Mouse (Mus musculus): ENCODE data around the gene Ttyh3. TPM values are rescaled to one million over a fixed set of nuclear protein-coding genes. Genes with fewer than 3 reads are reported as not detected.

Gene Ttyh3
- polyA plus RNA-seq, 1 experiment from 2014 or later, result 52.5 TPM

DNA sequence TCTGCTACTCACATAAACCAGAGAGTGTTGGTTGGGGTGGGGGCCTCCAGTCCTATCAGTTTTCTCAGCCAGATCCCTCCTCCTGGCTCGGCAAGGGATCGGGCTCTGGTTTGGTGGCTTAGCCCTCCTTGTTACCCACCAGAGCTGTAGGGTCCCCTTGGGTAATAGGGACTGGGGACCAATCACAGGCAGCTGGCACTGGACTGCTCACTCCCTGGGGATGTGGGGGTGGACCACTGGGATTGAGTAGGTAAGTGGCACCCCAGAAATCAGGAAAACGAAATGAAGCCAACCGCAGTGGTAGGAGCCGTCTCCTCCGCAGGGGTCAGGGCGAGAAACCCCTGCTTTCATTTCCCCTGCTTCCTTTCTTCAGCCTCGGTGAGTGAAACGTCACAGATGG lies 27.7 kb downstream of the Ttyh3 start:
- no peak for DNase-seq (ENCODE audit: low spot score)
- Histone ChIP-seq H3K9me3 (no peaks in the 10 kb centered on the region), H3K4me3 (no peak overlapping the region), H3K36me3 (peaks cover 72% of the 10 kb centered on the region), H3K27me3 (ENCODE audit: insufficient read depth, poor library complexity, severe bottlenecking) (no peaks in the 10 kb centered on the region), H3K27ac (0 out of 2 replicates have a peak overlapping the region, but pooled peaks have one; percentile 36), H3K4me1 (replicated peaks) (peaks cover 37% of the 10 kb centered on the region)
- 66% methylated on average over 9 of the region's 9 CpGs for WGBS

GRCm38 (mm10) chr5:140619895-140620736 lies 28.7 kb downstream of the Ttyh3 start:
- peak; percentile 39 for DNase-seq (ENCODE audit: low spot score)
- H3K36me3 ChIP-seq, result peaks cover 70% of the 10 kb centered on the region
- 66% methylated on average over 7 of the region's 7 CpGs for WGBS
- H3K9me3 ChIP-seq, result no peaks in the 10 kb centered on the region
- no peaks in the 10 kb centered on the region for H3K27me3 ChIP-seq (ENCODE audit: insufficient read depth, poor library complexity, severe bottlenecking)
- H3K27ac ChIP-seq, result peak overlapping the region; percentile 45; the same call in 1 of the 2 replicates
- no peak overlapping the region for H3K4me3 ChIP-seq
- H3K4me1 ChIP-seq (replicated peaks), result peaks cover 40% of the 10 kb centered on the region

GRCm38 (mm10) chr5:140619151-140619771 lies 29.6 kb downstream of the Ttyh3 start:
- WGBS, result 23% methylated on average over 6 of the region's 6 CpGs
- Histone ChIP-seq H3K9me3 (no peaks in the 10 kb centered on the region), H3K4me1 (replicated peaks) (peaks cover 48% of the 10 kb centered on the region), H3K36me3 (peaks cover 70% of the 10 kb centered on the region), H3K27me3 (ENCODE audit: insufficient read depth, poor library complexity, severe bottlenecking) (no peaks in the 10 kb centered on the region), H3K27ac (no peak overlapping the region), H3K4me3 (no peak overlapping the region)
- peak; percentile 87 for DNase-seq (ENCODE audit: low spot score)

DNA sequence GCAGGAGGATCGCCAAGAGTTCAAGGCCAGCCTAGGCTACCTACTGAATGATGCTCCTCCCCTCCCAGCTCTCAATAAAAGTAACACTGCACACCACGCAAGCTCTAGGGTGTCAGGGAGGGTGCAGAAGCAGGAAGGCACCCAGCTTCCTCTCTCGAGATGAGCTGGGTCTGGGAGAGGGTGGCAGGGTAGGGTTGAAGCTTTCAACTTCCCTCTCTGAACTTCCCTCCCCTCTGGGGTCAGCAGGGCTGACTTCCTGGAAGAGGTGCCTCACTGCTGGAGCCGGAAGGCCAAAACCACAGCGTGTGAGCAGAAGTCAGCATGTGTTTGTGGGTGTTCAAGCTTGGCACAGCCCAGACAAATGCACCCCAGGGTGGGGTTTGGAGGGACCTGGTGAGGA lies 31.1 kb downstream of the Ttyh3 start:
- DNase-seq (ENCODE audit: low spot score), result no peak
- Histone ChIP-seq H3K36me3 (peaks cover 70% of the 10 kb centered on the region), H3K4me3 (no peak overlapping the region), H3K27ac (peak overlapping the region; percentile 31; the same call in 1 of the 2 replicates), H3K9me3 (no peaks in the 10 kb centered on the region), H3K4me1 (replicated peaks) (peaks cover 57% of the 10 kb centered on the region), H3K27me3 (ENCODE audit: insufficient read depth, poor library complexity, severe bottlenecking) (peaks cover 4% of the 10 kb centered on the region; the same call in 1 of the 2 replicates)
- WGBS, result 80% methylated on average over 5 of the region's 5 CpGs

DNA sequence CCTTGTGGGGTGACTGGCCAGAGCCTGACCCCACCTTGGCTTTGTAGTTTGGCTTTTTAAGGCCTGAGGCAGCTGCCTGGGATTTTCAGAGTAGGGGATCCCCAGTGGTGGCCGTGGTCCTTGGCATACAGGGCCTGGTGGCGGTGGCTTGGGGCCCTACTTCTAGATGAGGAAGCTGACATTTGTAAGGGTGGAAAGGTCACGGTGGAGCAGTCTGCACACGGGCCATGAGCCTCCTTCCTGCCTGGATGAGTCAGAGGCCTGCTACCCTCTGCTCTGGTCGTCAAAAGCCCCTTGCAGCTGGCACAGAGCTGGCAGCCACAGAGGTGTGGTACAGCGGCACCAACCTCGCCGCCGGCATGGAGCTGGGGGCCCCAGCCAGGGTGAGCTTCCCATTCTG lies 32.1 kb downstream of the Ttyh3 start:
- H3K4me3 ChIP-seq, result no peak overlapping the region
- DNase-seq (ENCODE audit: low spot score), result no peak
- H3K27ac ChIP-seq, result peak overlapping the region; percentile 50; the same call in 1 of the 2 replicates
- 64% methylated on average over 9 of the region's 9 CpGs for WGBS
- H3K27me3 ChIP-seq (ENCODE audit: insufficient read depth, poor library complexity, severe bottlenecking), result peaks cover 15% of the 10 kb centered on the region
- peaks cover 59% of the 10 kb centered on the region for H3K4me1 ChIP-seq (replicated peaks)
- no peaks in the 10 kb centered on the region for H3K9me3 ChIP-seq
- H3K36me3 ChIP-seq, result peaks cover 70% of the 10 kb centered on the region

DNA sequence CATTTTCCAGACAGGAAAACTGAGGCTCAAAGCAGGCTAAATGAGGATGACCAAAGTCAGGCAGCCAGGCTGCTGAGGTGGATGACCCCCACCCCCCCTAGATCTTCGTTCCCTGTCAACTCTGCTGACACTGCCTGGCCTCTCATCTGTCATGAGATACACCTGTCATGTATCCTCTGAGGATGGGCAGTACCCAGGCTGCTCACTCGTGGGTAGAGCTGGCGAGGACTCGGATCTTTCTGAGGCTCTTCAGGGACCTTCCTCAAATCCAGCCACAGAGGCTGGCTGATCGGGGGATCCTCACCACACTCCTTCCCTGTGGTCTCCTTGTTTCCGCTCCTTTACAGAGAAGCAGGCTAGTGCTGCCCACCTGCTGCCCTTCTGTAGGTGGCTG lies 32.7 kb downstream of the Ttyh3 start:
- no peak overlapping the region for H3K4me3 ChIP-seq
- H3K27me3 ChIP-seq (ENCODE audit: insufficient read depth, poor library complexity, severe bottlenecking), result peaks cover 20% of the 10 kb centered on the region
- 82% methylated on average over 6 of the region's 6 CpGs for WGBS
- H3K9me3 ChIP-seq, result no peaks in the 10 kb centered on the region
- DNase-seq (ENCODE audit: low spot score), result no peak
- peak overlapping the region; percentile 50 for H3K27ac ChIP-seq
- H3K4me1 ChIP-seq (replicated peaks), result peaks cover 59% of the 10 kb centered on the region
- H3K36me3 ChIP-seq, result peaks cover 70% of the 10 kb centered on the region

- Histone ChIP-seq H3K9me3 (no peaks in the 10 kb centered on the region), H3K4me3 (no peak overlapping the region), H3K4me1 (replicated peaks) (peaks cover 59% of the 10 kb centered on the region), H3K27me3 (ENCODE audit: insufficient read depth, poor library complexity, severe bottlenecking) (peaks cover 26% of the 10 kb centered on the region), H3K36me3 (peaks cover 74% of the 10 kb centered on the region), H3K27ac (no peak overlapping the region)
- 88% methylated on average over 10 of the region's 10 CpGs for WGBS
- no peak for DNase-seq (ENCODE audit: low spot score)
Observed at GRCm38 (mm10) chr5:140615321-140616109, 33.3 kb downstream of the Ttyh3 start.

DNA sequence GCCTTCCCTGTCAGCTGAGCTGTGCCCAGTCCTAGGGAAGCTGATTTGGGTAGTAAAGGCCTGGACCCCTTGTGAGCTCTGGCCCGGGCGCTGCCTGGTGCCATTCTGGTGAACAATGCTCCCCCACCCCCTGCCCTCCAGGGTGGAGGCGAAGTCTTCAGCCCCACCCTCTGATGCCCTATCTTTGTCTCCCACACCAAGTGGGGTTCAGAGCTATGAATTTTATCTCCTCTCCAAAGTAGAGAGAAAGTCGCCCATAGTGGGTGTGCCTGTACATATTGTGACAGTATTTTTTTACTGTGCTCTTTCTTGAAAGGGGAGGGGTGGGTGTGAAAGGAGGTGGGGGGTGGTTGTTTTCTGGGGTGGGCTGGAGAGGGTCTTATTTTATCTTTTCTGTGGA lies 34.0 kb downstream of the Ttyh3 start:
- peaks cover 61% of the 10 kb centered on the region for H3K4me1 ChIP-seq (replicated peaks)
- 0 out of 2 replicates have a peak overlapping the region, but pooled peaks have one; percentile 17 for H3K27ac ChIP-seq

DNA sequence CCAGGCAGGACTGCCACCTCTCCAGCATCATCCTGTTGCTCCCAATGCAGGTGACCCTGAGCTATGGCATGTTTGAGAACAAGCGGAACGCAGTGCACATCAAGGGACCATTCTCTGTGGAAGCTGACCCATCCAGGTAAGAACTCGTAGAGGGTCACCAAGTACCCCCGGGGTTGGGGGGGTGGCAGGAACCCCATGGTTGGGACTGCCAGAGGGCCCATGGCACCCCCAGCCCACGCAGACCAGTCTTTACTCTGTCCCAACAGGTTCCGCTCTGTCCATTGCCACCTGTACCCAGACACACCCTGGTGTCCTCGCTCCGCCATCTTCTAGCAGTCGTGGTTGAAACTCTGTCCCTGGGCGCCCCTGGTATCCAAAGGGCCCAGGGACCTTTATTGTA lies 34.7 kb downstream of the Ttyh3 start:
- Histone ChIP-seq H3K4me3 (no peak overlapping the region), H3K27ac (0 out of 2 replicates have a peak overlapping the region, but pooled peaks have one; percentile 17), H3K36me3 (peaks cover 86% of the 10 kb centered on the region), H3K27me3 (ENCODE audit: insufficient read depth, poor library complexity, severe bottlenecking) (peaks cover 39% of the 10 kb centered on the region), H3K4me1 (replicated peaks) (peaks cover 68% of the 10 kb centered on the region), H3K9me3 (no peaks in the 10 kb centered on the region)
- DNase-seq (ENCODE audit: low spot score), result no peak
- WGBS, result 97% methylated on average over 10 of the region's 10 CpGs

More for the DNA sequence above, 34.0 kb downstream of the Ttyh3 start:
- H3K27me3 ChIP-seq (ENCODE audit: insufficient read depth, poor library complexity, severe bottlenecking), result peaks cover 32% of the 10 kb centered on the region
- H3K36me3 ChIP-seq, result peaks cover 81% of the 10 kb centered on the region
- no peak overlapping the region for H3K4me3 ChIP-seq
- no peak for DNase-seq (ENCODE audit: low spot score)
- H3K9me3 ChIP-seq, result no peaks in the 10 kb centered on the region
- WGBS, result 84% methylated on average over 4 of the region's 4 CpGs

DNA sequence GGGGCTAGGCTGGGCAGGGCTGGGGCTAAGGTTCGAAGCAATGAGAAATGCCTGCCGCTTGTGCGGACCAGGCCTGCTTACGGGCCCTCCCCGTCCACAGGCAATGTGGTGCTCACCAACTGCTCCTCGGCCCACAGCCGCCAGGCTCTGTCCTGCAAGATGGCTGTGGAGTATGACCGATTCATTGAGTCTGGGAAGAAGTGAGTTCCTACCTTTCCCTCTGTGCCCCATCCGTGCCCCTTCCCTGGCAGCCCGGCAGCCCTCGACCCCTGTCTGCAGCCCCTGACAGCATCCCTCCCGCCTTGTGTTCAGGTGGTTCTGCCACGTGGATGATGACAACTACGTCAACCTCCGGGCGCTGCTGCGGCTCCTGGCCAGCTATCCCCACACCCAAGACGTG lies 36.6 kb downstream of the Ttyh3 start:
- peak overlapping the region; percentile 88 for H3K4me3 ChIP-seq
- peaks cover 87% of the 10 kb centered on the region for H3K4me1 ChIP-seq (replicated peaks)
- H3K36me3 ChIP-seq, result peaks cover 77% of the 10 kb centered on the region
- H3K27ac ChIP-seq, result peak overlapping the region; percentile 98
- no peaks in the 10 kb centered on the region for H3K9me3 ChIP-seq
- no peak for DNase-seq (ENCODE audit: low spot score)
- WGBS, result 29% methylated on average over 18 of the region's 18 CpGs
- peaks cover 57% of the 10 kb centered on the region for H3K27me3 ChIP-seq (ENCODE audit: insufficient read depth, poor library complexity, severe bottlenecking)

DNA sequence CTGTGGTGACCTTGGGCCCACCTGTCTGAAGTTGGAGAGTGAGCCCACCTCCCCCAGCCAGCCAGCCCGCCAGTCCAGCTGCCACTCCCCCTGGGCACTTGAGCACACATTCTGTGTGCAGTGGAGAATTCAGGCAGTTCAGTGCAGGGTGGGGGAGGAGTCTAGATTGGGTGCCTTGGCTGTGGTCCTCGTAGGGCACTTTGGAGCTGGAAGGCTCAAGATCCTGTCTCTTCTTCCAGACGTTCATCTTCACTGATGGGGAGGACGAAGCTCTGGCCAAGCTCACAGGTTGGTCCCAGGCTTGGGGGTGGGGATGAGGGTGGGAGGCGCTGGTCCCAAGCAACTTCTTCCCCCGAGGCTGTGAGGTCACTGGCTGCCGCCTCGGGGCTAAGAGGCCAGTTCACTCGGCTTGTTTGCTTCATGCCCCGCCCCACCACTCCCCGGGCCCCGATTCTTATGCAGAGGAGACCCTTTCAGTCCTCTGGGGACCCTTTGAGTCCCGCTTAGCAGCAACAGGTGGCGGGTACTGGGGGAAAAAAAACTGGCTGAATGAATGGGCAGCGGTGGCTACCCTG lies 37.1 kb downstream of the Ttyh3 start:
- Histone ChIP-seq H3K4me1 (replicated peaks) (peaks cover 89% of the 10 kb centered on the region), H3K4me3 (peak overlapping the region; percentile 88), H3K27me3 (ENCODE audit: insufficient read depth, poor library complexity, severe bottlenecking) (peaks cover 62% of the 10 kb centered on the region), H3K9me3 (no peaks in the 10 kb centered on the region), H3K27ac (peak overlapping the region; percentile 98), H3K36me3 (peaks cover 72% of the 10 kb centered on the region)
- peak; percentile 83 for DNase-seq (ENCODE audit: low spot score)
- WGBS, result 13% methylated on average over 15 of the region's 15 CpGs

DNA sequence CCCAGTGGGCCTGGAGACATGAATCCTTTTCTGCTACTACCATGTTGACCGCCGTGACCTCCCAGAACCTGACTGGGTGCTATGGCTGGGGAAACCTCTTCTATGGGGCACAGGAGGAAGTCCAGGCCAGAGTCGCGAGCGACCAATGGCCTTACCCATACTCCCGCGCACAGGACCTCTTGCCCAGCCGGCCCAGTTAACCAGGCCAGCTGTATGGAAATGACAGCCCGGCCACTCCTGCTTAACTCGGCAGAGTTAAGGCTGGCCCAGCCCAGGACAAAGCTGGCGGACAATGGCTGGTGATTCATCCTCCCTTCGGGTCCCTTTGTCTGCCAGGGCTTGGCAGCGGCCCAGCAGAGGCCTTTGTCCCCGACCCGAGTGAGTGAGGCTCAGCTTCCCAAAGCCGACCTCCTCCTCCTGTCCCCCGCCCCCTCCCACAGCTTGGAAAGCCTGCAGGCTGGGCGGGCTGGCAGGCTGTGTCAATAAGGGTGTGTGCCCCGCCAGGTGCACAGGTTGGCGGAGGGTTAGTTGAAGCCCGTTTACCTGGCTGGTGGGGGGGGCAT lies 37.7 kb downstream of the Ttyh3 start:
- WGBS, result 7% methylated on average over 21 of the region's 21 CpGs
- Histone ChIP-seq H3K9me3 (no peaks in the 10 kb centered on the region), H3K4me3 (peak overlapping the region; percentile 88), H3K36me3 (peaks cover 66% of the 10 kb centered on the region), H3K27ac (peak overlapping the region; percentile 98), H3K27me3 (ENCODE audit: insufficient read depth, poor library complexity, severe bottlenecking) (peaks cover 68% of the 10 kb centered on the region), H3K4me1 (replicated peaks) (peaks cover 90% of the 10 kb centered on the region)
- peak; percentile 90 for DNase-seq (ENCODE audit: low spot score)

Measured in hindbrain, embryonic 10.5 days (tissue).